Mouse (Mus musculus): ENCODE data around the gene Lipt1. TPM values are rescaled to one million over a fixed set of nuclear protein-coding genes. Genes with fewer than 3 reads are reported as not detected.

Gene Lipt1
- polyA plus RNA-seq (2012; ENCODE audit: low replicate concordance), result 0.19 and 0.24 TPM in 2 replicates

GRCm38 (mm10) chr1:37871704-37872103 lies at the start of gene Lipt1:
Gene Lipt1 (plus strand): TSS chr1:37871738.

GRCm38 (mm10) chr1:37866286-37866685 lies 5.3 kb upstream of the Lipt1 start, which contains the start of gene Tsga10:
Gene Tsga10 (minus strand): TSS chr1:37866429.

GRCm38 (mm10) chr1:37890025-37890652 lies 18.6 kb downstream of the Lipt1 start, which contains the start of the genes Mitd1 and Mrpl30:
Gene Mitd1 (minus strand): TSS chr1:37890411.
Gene Mrpl30 (plus strand): TSS chr1:37890477.

GRCm38 (mm10) chr1:37916393-37916792 lies 44.9 kb downstream of the Lipt1 start, which contains the start of gene Lyg2:
Gene Lyg2 (minus strand): TSS chr1:37916493.

Other genes with a start within 250 kb of the Lipt1 start
- gene 2010300C02Rik, start 151.7 kb upstream of the Lipt1 start, polyA plus RNA-seq (2012; ENCODE audit: low replicate concordance), result 0.27 and 0.39 TPM in 2 replicates
- gene Tsga10, start 5.3 kb upstream of the Lipt1 start, polyA plus RNA-seq (2012; ENCODE audit: low replicate concordance), result 0.06 and 0.26 TPM in 2 replicates
- gene Mitd1, start 18.7 kb downstream of the Lipt1 start, polyA plus RNA-seq (2012; ENCODE audit: low replicate concordance), result 0.54 and 3.8 TPM in 2 replicates
- 4.0 and 47.8 TPM in 2 replicates for gene Mrpl30, start 18.7 kb downstream of the Lipt1 start, polyA plus RNA-seq (2012; ENCODE audit: low replicate concordance)
- not detected in 2 replicates for gene Lyg2, start 44.8 kb downstream of the Lipt1 start, polyA plus RNA-seq (2012; ENCODE audit: low replicate concordance)
- not detected in 2 replicates for gene Lyg1, start 86.0 kb downstream of the Lipt1 start, polyA plus RNA-seq (2012; ENCODE audit: low replicate concordance)
- 0.23 and 2.7 TPM in 2 replicates for gene Txndc9, start 126.2 kb downstream of the Lipt1 start, polyA plus RNA-seq (2012; ENCODE audit: low replicate concordance)
- gene Eif5b, start 126.3 kb downstream of the Lipt1 start, polyA plus RNA-seq (2012; ENCODE audit: low replicate concordance), result 10.5 and 12.8 TPM in 2 replicates

All from leukemia stem cell, adult 10-12 weeks (primary cell).